Mouse (Mus musculus) urinary bladder, postnatal 0 days (tissue): ENCODE data around the gene Shisa5. TPM values are rescaled to one million over a fixed set of nuclear protein-coding genes. Genes with fewer than 3 reads are reported as not detected.

ENCODE experiments used
- polyA plus RNA-seq: library from polyadenylated mRNA; unstranded; fragments of >200 nt; fragmentation: Nextera tagmentation; extraction: Ambion mirVana; gene quantifications from 2 replicates; pipeline ENCODE4 v1.2.1, GENCODE M21; 2015

Gene Shisa5
- polyA plus RNA-seq, result 134 and 166 TPM in 2 replicates

GRCm38 (mm10) chr9:109038086-109038895 is at the start of gene Shisa5:
Gene Shisa5 (plus strand): TSS chr9:109038565.

GRCm38 (mm10) chr9:108991428-108992084 is 46.8 kb upstream of the Shisa5 start, which contains the start of gene Pfkfb4:
Gene Pfkfb4 (plus strand): TSS chr9:108991778.

GRCm38 (mm10) chr9:109059136-109059903 is 21.0 kb downstream of the Shisa5 start, which contains the start of gene Trex1:
Gene Trex1 (minus strand): TSS chr9:109059734.

GRCm38 (mm10) chr9:109073661-109074573 is 35.6 kb downstream of the Shisa5 start, which contains the start of gene Atrip:
Gene Atrip (minus strand): TSS chr9:109074124.

GRCm38 (mm10) chr9:109082124-109082800 is 43.9 kb downstream of the Shisa5 start, which contains the start of the genes Ccdc51 and Tma7:
Gene Ccdc51 (plus strand): TSS chr9:109082493.
Gene Tma7 (minus strand): TSS chr9:109082587.

GRCm38 (mm10) chr9:109095137-109095982 is 57.0 kb downstream of the Shisa5 start, which contains the start of gene Plxnb1:
Gene Plxnb1 (plus strand): TSS chr9:109095389.

Other genes starting within 250 kb of the Shisa5 start
- 6.2 and 10.4 TPM in 2 replicates for gene Nckipsd, start 230.2 kb upstream of the Shisa5 start, polyA plus RNA-seq
- 0.08 and 0.42 TPM in 2 replicates for gene Celsr3, start 212.2 kb upstream of the Shisa5 start, polyA plus RNA-seq
- gene Slc26a6, start 185.3 kb upstream of the Shisa5 start, polyA plus RNA-seq, result 5.2 and 5.4 TPM in 2 replicates
- not detected in 2 replicates for gene Tmem89, start 123.9 kb upstream of the Shisa5 start, polyA plus RNA-seq
- gene Uqcrc1, start 101.9 kb upstream of the Shisa5 start, polyA plus RNA-seq, result 369 and 386 TPM in 2 replicates
- gene Col7a1, start 85.0 kb upstream of the Shisa5 start, polyA plus RNA-seq, result 2.6 and 3.5 TPM in 2 replicates
- gene Ucn2, start 52.6 kb upstream of the Shisa5 start, polyA plus RNA-seq, result not detected in 2 replicates
- gene Pfkfb4, start 46.8 kb upstream of the Shisa5 start, polyA plus RNA-seq, result 6.9 and 8.0 TPM in 2 replicates
- gene Trex1, start 21.2 kb downstream of the Shisa5 start, polyA plus RNA-seq, result 18.5 and 25.6 TPM in 2 replicates
- 13.7 and 17.2 TPM in 2 replicates for gene Atrip, start 35.6 kb downstream of the Shisa5 start, polyA plus RNA-seq
- 7.1 and 9.1 TPM in 2 replicates for gene Ccdc51, start 43.9 kb downstream of the Shisa5 start, polyA plus RNA-seq
- 350 and 394 TPM in 2 replicates for gene Tma7, start 44.0 kb downstream of the Shisa5 start, polyA plus RNA-seq
- gene Plxnb1, start 56.8 kb downstream of the Shisa5 start, polyA plus RNA-seq, result 3.3 and 3.7 TPM in 2 replicates
- gene Fbxw21, start 123.5 kb downstream of the Shisa5 start, polyA plus RNA-seq, result 0.08 and 0.14 TPM in 2 replicates
- gene Fbxw13, start 157.4 kb downstream of the Shisa5 start, polyA plus RNA-seq, result not detected in 2 replicates
- gene Fbxw20, start 196.2 kb downstream of the Shisa5 start, polyA plus RNA-seq, result 0.48 TPM in 1 of 2 replicates, not detected in the other
- 0.30 and 0.59 TPM in 2 replicates for gene Fbxw14, start 249.1 kb downstream of the Shisa5 start, polyA plus RNA-seq